Mouse (Mus musculus): ENCODE results near the gene Ccdc187.

Gene Ccdc187

DNA sequence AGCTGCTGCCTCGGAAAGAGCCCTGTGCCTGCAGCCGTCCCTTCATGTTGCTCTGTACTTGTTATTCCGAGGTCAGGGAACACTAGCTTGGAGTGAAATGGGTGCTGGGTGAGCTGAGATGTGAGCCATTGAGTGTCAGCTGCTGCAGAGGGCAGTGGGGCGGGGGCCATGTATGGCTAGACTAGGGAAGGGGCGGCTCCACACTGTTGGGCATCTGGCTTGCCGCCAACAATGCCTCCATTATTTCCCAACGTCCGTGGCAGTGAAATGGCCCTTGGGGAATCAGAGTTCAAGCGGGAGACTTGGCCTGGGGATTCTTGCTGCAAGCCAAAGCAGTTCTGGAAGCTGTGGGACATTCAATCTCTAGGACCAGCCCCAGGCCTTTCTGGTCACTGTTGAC lies 86.8 kb downstream of the Ccdc187 start:
- DNase-seq: no peak

DNA sequence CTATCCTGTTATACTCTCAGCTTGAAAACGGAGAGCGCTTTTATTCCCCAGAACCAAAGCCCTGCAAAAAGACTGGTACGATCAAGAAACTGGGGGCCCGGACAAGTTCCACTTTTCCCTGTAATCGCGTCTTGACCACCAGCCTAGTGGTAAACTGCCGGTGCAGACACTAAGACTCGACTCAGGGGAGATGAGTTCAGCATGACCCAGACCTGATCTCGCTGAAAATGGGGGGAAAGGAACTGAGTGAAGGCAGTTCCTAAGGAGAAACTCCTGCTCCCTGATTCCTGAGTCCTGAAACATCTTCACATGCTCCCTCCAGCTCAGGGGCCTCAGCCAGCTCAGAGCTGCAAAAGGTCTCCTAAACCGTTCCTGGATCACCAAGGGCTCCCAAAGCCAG lies 88.6 kb downstream of the Ccdc187 start:
- DNase-seq: no peak

DNA sequence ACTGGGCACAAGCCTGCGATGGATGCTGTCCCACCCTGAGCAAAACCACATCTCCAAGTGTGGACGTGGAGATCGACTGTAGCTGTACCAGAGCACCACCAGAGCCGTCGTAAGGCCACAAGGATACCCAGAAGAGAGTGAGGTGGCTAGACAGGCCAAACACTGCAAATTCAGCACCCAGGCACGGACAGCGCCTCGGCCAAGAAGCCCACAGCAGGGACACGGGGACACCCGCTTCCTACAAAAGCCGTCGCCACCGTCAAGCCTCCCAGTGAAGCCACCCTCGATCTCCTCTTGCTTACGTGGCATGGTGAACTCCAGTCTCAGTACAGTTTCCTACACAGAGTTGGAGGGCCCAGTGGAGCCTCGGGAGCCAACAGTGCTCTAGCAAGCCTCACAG lies 89.2 kb downstream of the Ccdc187 start:
- DNase-seq: no peak

DNA sequence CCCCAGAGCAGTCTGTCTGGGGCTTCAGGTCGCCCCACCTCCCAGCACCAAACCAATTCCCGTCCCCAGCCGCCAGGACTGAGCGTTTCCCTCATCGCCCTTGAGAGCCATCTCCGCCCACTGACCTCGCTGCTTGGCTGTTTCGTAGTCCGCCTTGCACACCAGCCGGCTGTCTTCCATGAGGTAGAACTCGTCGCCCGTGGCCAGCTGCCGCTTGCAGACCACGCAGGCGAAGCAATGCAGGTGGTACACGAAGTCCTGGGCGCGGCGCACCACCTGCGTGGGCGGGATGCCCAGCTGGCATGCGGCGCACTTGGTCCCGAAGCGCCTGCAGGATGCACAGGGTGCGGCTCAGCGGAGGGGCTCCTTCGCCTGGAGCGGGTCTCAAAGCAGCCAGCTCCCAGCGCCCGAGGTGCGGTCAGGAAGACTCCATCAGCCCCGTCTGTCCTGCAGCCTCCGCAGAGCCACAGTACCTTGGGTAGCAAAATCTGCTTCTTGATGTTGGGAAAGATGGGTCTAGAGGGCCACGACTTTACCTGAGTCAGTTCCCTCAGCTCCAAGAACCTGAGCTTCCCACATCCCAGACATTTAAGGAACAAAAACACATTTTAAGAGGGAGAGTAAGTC lies 91.4 kb downstream of the Ccdc187 start:
- no peak for DNase-seq

DNA sequence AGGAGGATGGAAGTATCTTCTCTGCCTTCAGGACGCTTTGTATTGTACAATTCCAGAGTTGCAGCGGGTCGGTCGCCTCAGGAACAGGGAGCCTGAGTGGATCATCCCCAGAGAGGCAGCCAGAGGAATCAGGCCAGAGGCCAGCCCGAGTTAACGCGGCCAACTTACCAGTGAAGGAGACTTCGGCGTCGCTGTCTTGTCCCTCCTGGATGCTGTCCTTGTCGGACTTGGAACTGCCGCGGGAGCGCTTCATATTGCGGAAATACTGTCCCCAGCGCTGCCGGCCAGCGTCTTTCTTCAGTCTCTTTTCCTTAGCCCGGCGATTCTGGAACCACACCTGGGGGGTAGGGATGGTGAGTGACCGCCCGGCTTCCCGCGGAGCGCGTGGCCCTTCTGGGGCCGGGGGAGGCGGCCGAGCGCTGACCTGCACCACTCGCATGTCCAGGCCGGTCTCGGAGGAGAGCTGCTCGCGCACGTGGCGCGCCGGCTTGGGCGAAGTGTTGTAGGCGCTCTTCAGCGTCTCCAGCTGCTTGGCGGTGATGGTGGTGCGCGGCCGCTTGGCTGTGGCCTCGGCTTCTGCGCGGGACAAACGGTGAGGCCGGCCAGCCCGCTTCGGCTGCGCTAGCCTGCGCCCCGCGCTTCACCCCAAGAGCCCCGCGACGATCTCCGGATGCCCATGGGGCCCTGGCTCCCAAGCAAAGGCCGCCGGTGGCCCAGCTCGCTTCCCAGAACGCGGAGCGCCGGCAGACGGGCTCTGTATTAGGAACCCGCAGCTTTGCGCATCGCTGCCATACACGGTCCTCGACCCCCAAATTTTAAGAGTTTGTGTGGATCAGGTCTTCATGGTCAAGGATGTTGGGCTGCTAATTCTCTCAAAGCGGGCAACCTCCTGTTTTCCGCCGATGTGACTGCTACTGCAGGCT lies 92.2 kb downstream of the Ccdc187 start:
- no peak for DNase-seq

DNA sequence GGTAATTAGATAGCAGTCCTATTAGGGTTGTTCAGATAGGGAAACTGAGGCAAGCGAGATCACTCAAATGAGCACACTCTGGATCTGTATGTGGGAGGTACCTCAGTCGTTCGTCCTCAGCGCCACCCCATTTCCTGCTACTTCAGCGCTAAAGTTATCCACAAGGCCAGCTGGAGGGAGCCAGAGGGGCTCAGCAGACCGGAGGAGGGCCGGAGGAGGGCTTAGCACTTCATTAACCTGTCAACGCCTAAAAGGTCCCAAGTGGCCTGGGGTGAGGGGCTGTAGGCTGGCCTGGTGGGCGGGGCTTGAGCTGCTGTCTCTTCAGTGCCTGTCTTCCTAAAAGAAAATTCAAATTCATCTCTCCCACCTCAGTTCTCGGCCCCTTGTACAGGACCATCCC lies 95.9 kb downstream of the Ccdc187 start:
- DNase-seq: no peak

DNA sequence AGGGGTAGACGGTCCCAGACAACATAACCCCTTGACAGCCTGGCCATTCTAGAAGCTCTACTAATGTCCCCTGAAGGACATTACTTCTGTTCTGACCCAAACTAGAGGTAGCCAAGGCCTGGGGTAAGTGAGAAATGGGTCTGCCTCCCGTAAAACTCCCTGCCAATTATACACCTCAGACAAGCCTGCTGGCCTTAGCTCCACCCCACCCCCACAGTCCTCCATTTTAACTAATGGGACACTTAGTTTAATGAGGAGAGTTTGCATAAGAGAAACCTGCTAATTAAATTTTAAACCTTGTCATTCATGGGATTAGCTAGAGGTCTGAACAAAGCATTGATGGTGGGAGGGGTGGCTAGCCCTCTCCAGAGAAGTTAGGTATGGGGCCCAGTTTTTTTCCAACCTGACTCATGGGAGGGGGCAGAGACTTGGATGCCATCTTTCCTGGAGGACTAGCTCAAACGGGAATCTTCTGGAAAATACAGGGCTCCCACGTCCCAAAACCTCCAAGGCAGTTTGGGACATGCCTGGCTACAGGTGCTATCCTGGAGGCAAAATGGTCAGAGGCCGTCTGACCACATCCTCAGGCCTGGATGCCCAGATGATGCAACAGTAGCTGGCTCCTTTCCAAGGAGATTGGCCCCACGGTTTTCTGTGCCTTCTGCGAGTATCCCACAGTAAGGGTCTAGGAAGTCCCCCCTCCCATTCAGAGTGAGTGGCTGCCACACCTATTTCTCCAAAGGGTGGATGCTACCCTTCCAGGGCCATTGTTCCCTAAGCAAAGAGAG lies 99.6 kb downstream of the Ccdc187 start:
- DNase-seq: no peak
